Mouse (Mus musculus) thymus, adult 2 months (tissue): ENCODE measurements at regions not wholly inside any gene's neighbourhood (a gene's known extent, or its start where the extent isn't known, plus 50 kb on each side); places are given as distances from the start of the nearest gene placed in this dataset.

ENCODE experiments used
- CTCF ChIP-seq: fragments of 200-500 bp; IDR thresholded peaks from 2 replicates; pipeline ENCODE4 v1.5.1; 2012; ENCODE audit warnings: mild to moderate bottlenecking, control low read depth, low read length, moderate library complexity, borderline replicate concordance; ENCODE audit not compliant: control insufficient read depth, poor library complexity, insufficient read depth; ENCODE audit errors: extremely low read depth
- POLR2A ChIP-seq: fragments of 200-500 bp; IDR thresholded peaks from 2 replicates; pipeline ENCODE4 v1.6.1; 2012; ENCODE audit warnings: mild to moderate bottlenecking, low read length, control low read depth, moderate library complexity; ENCODE audit not compliant: control insufficient read depth, poor library complexity, insufficient read depth; ENCODE audit errors: extremely low read depth

- TF ChIP-seq POLR2A, result no peak
- TF ChIP-seq CTCF, result no peak
These were observed 748.7 kb upstream of the Acvr2a start for GRCm38 (mm10) chr2:48065162-48065561.
